Mouse (Mus musculus) urinary bladder, postnatal 14 days (tissue): ENCODE results near the gene Akirin1.

Experiments
- DNase-seq: peaks from one replicate; pipeline ENCODE4 v3.0.0; 2021; ENCODE audit warnings: low spot score

The Akirin1 gene

GRCm38 (mm10) chr4:123718434-123718780, 31.7 kb downstream of the Akirin1 start:
- DNase-seq, result no peak

GRCm38 (mm10) chr4:123717574-123718433, 32.3 kb downstream of the Akirin1 start, which contains the start of gene Ndufs5:
Ndufs5 (minus strand) TSS chr4:123718202.
- peak; percentile 97 for DNase-seq

- no peak for DNase-seq
Observed at GRCm38 (mm10) chr4:123712431-123712830, 37.7 kb downstream of the Akirin1 start.

GRCm38 (mm10) chr4:123707340-123707739, 42.8 kb downstream of the Akirin1 start:
- no peak for DNase-seq

- DNase-seq, result no peak
Observed at GRCm38 (mm10) chr4:123705340-123705739, 44.8 kb downstream of the Akirin1 start.

- no peak for DNase-seq
Observed at GRCm38 (mm10) chr4:123693384-123693783, 56.8 kb downstream of the Akirin1 start.

GRCm38 (mm10) chr4:123692071-123692470, 58.1 kb downstream of the Akirin1 start:
- no peak for DNase-seq

GRCm38 (mm10) chr4:123690311-123690710, 59.8 kb downstream of the Akirin1 start:
- no peak for DNase-seq

GRCm38 (mm10) chr4:123687025-123687781, 62.9 kb downstream of the Akirin1 start:
- DNase-seq, result peak; percentile 14

GRCm38 (mm10) chr4:123686368-123687024, 63.6 kb downstream of the Akirin1 start:
- no peak for DNase-seq

- no peak for DNase-seq
Observed at GRCm38 (mm10) chr4:123685506-123686242, 64.5 kb downstream of the Akirin1 start.

GRCm38 (mm10) chr4:123685046-123685445, 65.1 kb downstream of the Akirin1 start:
- no peak for DNase-seq
